8 mouse cellular contexts compared by ENCODE assay signal in genomic region chr17:32350382-32350983, GRCm38 (mm10). TPM values are rescaled to one million over a fixed set of nuclear protein-coding genes. Genes with fewer than 3 reads are reported as not detected.
DNase-seq lines count a peak whose midpoint lies in the region; ATAC-seq and TF ChIP-seq lines count a peak whose summit lies in the region.

Gene Akap8l (minus strand): TSS chr17:32350607.

- TF ChIP-seq CTCF in ES-Bruce4 (IDR thresholded peaks at IDR 0.05; ENCODE audit: low read depth, low read length), result no peak
- TF ChIP-seq CTCF in liver, postnatal 0 days (IDR thresholded peaks at IDR 0.05; ENCODE audit: low read depth), result 0 out of 2 replicates have a peak, but pooled peaks have one; percentile 1

- ATAC-seq in cerebellum, adult (ENCODE audit: insufficient number of reproducible peaks, low FRiP score, low TSS enrichment), result peak; percentile 97
- ATAC-seq in forebrain, embryonic 13.5 days, result peak; percentile 97
- peak; percentile 95 for ATAC-seq in liver, postnatal 0 days
- ATAC-seq in neural tube, embryonic 14.5 days (ENCODE audit: low read depth), result peak; percentile 97

- intact Hi-C loops in heart, postnatal 10 days (cut with DNase I), result no loop called here

- H3K36me3 ChIP-seq in ES-Bruce4 (ENCODE audit: control insufficient read depth, insufficient read depth, low read length, poor library complexity, severe bottlenecking), result peaks cover 11% of the 10 kb centered on the region
- H3K36me3 ChIP-seq in forebrain, embryonic 13.5 days (ENCODE audit: poor library complexity, severe bottlenecking), result peaks cover 21% of the 10 kb centered on the region
- peaks cover 14% of the 10 kb centered on the region for H3K36me3 ChIP-seq in liver, postnatal 0 days (replicated peaks; ENCODE audit: insufficient read depth, low read length)
- H3K36me3 ChIP-seq in neural tube, embryonic 14.5 days (ENCODE audit: control insufficient read depth, insufficient read depth, low read length), result peaks cover 11% of the 10 kb centered on the region

- H3K4me2 ChIP-seq in forebrain, embryonic 13.5 days, result peak within 1 kb of the TSS; percentile 81
- peak within 1 kb of the TSS; percentile 98 for H3K4me2 ChIP-seq in liver, postnatal 0 days (ENCODE audit: low read depth, low read length)
- H3K4me2 ChIP-seq in neural tube, embryonic 14.5 days (ENCODE audit: low read depth, low read length), result peak within 1 kb of the TSS; percentile 84

- no peaks in the 10 kb centered on the region for H3K4me1 ChIP-seq in ES-Bruce4 (ENCODE audit: control insufficient read depth, insufficient read depth, low read length)
- peaks cover 36% of the 10 kb centered on the region for H3K4me1 ChIP-seq in forebrain, embryonic 13.5 days
- H3K4me1 ChIP-seq in liver, postnatal 0 days (ENCODE audit: insufficient read depth), result peaks cover 12% of the 10 kb centered on the region
- H3K4me1 ChIP-seq in neural tube, embryonic 14.5 days (ENCODE audit: control insufficient read depth, insufficient read depth, low read length), result peaks cover 21% of the 10 kb centered on the region

- peak within 1 kb of the TSS; percentile 43 for H3K9ac ChIP-seq in ES-Bruce4 (ENCODE audit: low read depth, poor library complexity, severe bottlenecking)
- peak within 1 kb of the TSS; percentile 83 for H3K9ac ChIP-seq in forebrain, embryonic 13.5 days
- H3K9ac ChIP-seq in liver, postnatal 0 days (replicated peaks), result peak within 1 kb of the TSS; percentile 90
- peak within 1 kb of the TSS; percentile 85 for H3K9ac ChIP-seq in neural tube, embryonic 14.5 days (replicated peaks; ENCODE audit: low read depth, low read length)

- peak; percentile 99 for DNase-seq in heart, postnatal 10 days
- DNase-seq in large intestine, adult 2 months (ENCODE audit: low read depth, low spot score), result peak; percentile 96
- peak; percentile 94 for DNase-seq in liver, postnatal 0 days
- peak; percentile 93 for DNase-seq in testis, postnatal 10 days (ENCODE audit: low spot score)

- H3K27me3 ChIP-seq in ES-Bruce4 (ENCODE audit: control insufficient read depth, insufficient read depth, low read length, poor library complexity, severe bottlenecking), result no peaks in the 10 kb centered on the region
- H3K27me3 ChIP-seq in forebrain, embryonic 13.5 days, result no peaks in the 10 kb centered on the region
- no peaks in the 10 kb centered on the region for H3K27me3 ChIP-seq in liver, postnatal 0 days (ENCODE audit: insufficient read depth, low read length)
- no peaks in the 10 kb centered on the region for H3K27me3 ChIP-seq in neural tube, embryonic 14.5 days (ENCODE audit: control insufficient read depth, insufficient read depth, low read length)

- H3K4me3 ChIP-seq in ES-Bruce4 (ENCODE audit: low read depth, low read length), result peak within 1 kb of the TSS; percentile 83
- peak within 1 kb of the TSS; percentile 84 for H3K4me3 ChIP-seq in forebrain, embryonic 13.5 days
- H3K4me3 ChIP-seq in liver, postnatal 0 days (ENCODE audit: low read depth, low read length), result peak within 1 kb of the TSS; percentile 73
- H3K4me3 ChIP-seq in neural tube, embryonic 14.5 days (ENCODE audit: low read depth, low read length), result peak within 1 kb of the TSS; percentile 81

- no peak for TF ChIP-seq EP300 in ES-Bruce4 (IDR thresholded peaks at IDR 0.05; ENCODE audit: insufficient read depth, low read depth, low read length)
- peak; percentile 75 for TF ChIP-seq EP300 in liver, postnatal 0 days (IDR thresholded peaks at IDR 0.05; ENCODE audit: low read depth)

- WGBS in forebrain, embryonic 13.5 days, result under 1% methylated on average over 37 of the region's 37 CpGs
- WGBS in large intestine, adult 2 months, result under 1% methylated on average over 37 of the region's 37 CpGs
- under 1% methylated on average over 35 of the region's 37 CpGs for WGBS in liver, postnatal 0 days (ENCODE audit: insufficient replicate concordance)
- under 1% methylated on average over 35 of the region's 37 CpGs for WGBS in neural tube, embryonic 14.5 days

- TF ChIP-seq POLR2A in ES-Bruce4 (IDR thresholded peaks at IDR 0.05; ENCODE audit: insufficient read depth, low read length), result peak; percentile 68

- H3K27ac ChIP-seq in ES-Bruce4 (ENCODE audit: insufficient read depth, low read length), result no peak within 1 kb of the TSS; the same call in 1 of the 2 replicates
- H3K27ac ChIP-seq in forebrain, embryonic 13.5 days, result peak within 1 kb of the TSS; percentile 52
- H3K27ac ChIP-seq in liver, postnatal 0 days (ENCODE audit: low read depth), result peak within 1 kb of the TSS; percentile 92
- H3K27ac ChIP-seq in neural tube, embryonic 14.5 days (ENCODE audit: low read depth, low read length), result peak within 1 kb of the TSS; percentile 87

- H3K9me3 ChIP-seq in ES-Bruce4 (replicated peaks; ENCODE audit: control insufficient read depth, insufficient read depth, low read length, poor library complexity, severe bottlenecking), result no peaks in the 10 kb centered on the region
- H3K9me3 ChIP-seq in forebrain, embryonic 13.5 days (replicated peaks), result no peaks in the 10 kb centered on the region
- H3K9me3 ChIP-seq in liver, postnatal 0 days (ENCODE audit: low read length), result no peaks in the 10 kb centered on the region
- no peaks in the 10 kb centered on the region for H3K9me3 ChIP-seq in neural tube, embryonic 14.5 days (ENCODE audit: control insufficient read depth, low read length)

RNA-seq across cellular contexts. Expression of gene Akap8l, which starts in this region (rescaled TPM):
- 67.7 and 78.8 TPM in 2 replicates for polyA plus RNA-seq in ES-Bruce4 (2011; ENCODE audit: insufficient read depth, insufficient read length, low read depth, missing spikeins)
- 113 and 119 TPM in 2 replicates for polyA plus RNA-seq in forebrain, embryonic 13.5 days (2015; fragmentation: Nextera tagmentation; extraction: Ambion mirVana)
- total RNA-seq in heart, postnatal 10 days (2021), result 10 to 100 TPM; 46.6 to 51.8 TPM
- 33.2 and 57.5 TPM in 2 replicates for polyA plus RNA-seq in large intestine, adult 2 months (2012; rRNA removed)
- 21.5 and 23.8 TPM in 2 replicates for polyA plus RNA-seq in liver, postnatal 0 days (2015; fragmentation: Nextera tagmentation; extraction: Ambion mirVana)
- 123 and 158 TPM in 2 replicates for polyA plus RNA-seq in neural tube, embryonic 14.5 days (2014; fragmentation: Nextera tagmentation; extraction: Ambion mirVana)
